Mouse (Mus musculus): ENCODE results near the gene Trim69.

- no peak for TF ChIP-seq CTCF (IDR thresholded peaks at IDR 0.05; ENCODE audit: control insufficient read depth, insufficient read depth, insufficient read length)
- no peak for TF ChIP-seq CEBPB (IDR thresholded peaks at IDR 0.05; ENCODE audit: low read depth)
- TF ChIP-seq USF1 (IDR thresholded peaks at IDR 0.05; ENCODE audit: low read depth) = no peak
- TF ChIP-seq MYOD1 (IDR thresholded peaks at IDR 0.05; ENCODE audit: control insufficient read depth, insufficient read length, low read depth) = no peak
- no peak for TF ChIP-seq MAX (IDR thresholded peaks at IDR 0.05)
- TF ChIP-seq MYOG (IDR thresholded peaks at IDR 0.05; ENCODE audit: control insufficient read depth, extremely low read depth, insufficient read length) = no peak
- TF ChIP-seq FOSL1 (IDR thresholded peaks at IDR 0.05; ENCODE audit: insufficient read depth, low read length, poor library complexity, severe bottlenecking) = no peak
Measured at GRCm38 (mm10) chr2:122126765-122127347, 33.6 kb upstream of the Trim69 start.
